Mouse (Mus musculus) lung, postnatal 0 days (tissue): ENCODE data around the gene Trpm7. TPM values are rescaled to one million over a fixed set of nuclear protein-coding genes. Genes with fewer than 3 reads are reported as not detected.

Source experiments
- ATAC-seq: fragments of 200-750 bp; cut with Nextera tagmentation; 2 replicates; pipeline ENCODE4 v1.8.0; 2017; ENCODE audit warnings: moderate library complexity
- DNase-seq: peaks from one replicate; pipeline ENCODE4 v3.0.0-alpha.2; 2016; ENCODE audit warnings: low spot score
- H3K27ac ChIP-seq: fragments of 300-500 bp; sonication (generic); 2 replicates; pipeline ENCODE4 v1.5.1; 2014; ENCODE audit warnings: antibody characterized with exemption, mild to moderate bottlenecking, low read length, mixed read lengths
- H3K27me3 ChIP-seq: fragments of 300-500 bp; sonication (generic); replicated peaks from 2 replicates; pipeline ENCODE4 v1.6.1; 2014; ENCODE audit warnings: low read length, mixed read lengths; ENCODE audit not compliant: insufficient read depth
- H3K36me3 ChIP-seq: fragments of 300-500 bp; sonication (generic); 2 replicates; pipeline ENCODE4 v1.6.1; 2014; ENCODE audit warnings: low read length, mixed read lengths; ENCODE audit not compliant: insufficient read depth
- H3K4me1 ChIP-seq: fragments of 300-500 bp; sonication (generic); 2 replicates; pipeline ENCODE4 v1.6.1; 2014; ENCODE audit warnings: antibody characterized with exemption, low read depth, low read length, mixed read lengths; ENCODE audit not compliant: insufficient read depth
- H3K4me2 ChIP-seq: fragments of 300-500 bp; sonication (generic); replicated peaks from 2 replicates; pipeline ENCODE4 v1.6.1; 2014; ENCODE audit warnings: low read depth, mild to moderate bottlenecking, low read length, moderate library complexity, mixed read lengths
- H3K4me3 ChIP-seq: fragments of 300-500 bp; sonication (generic); 2 replicates; pipeline ENCODE4 v1.5.1; 2014; ENCODE audit warnings: low read depth, low read length
- H3K9ac ChIP-seq: fragments of 300-500 bp; sonication (generic); replicated peaks from 2 replicates; pipeline ENCODE4 v1.6.1; 2014; ENCODE audit warnings: low read depth, mild to moderate bottlenecking
- H3K9me3 ChIP-seq: fragments of 300-500 bp; sonication (generic); 2 replicates; pipeline ENCODE4 v1.6.1; 2016; ENCODE audit warnings: low read length, mixed read lengths
- CTCF ChIP-seq: IDR thresholded peaks from 2 replicates; pipeline ENCODE4 v1.5.1; 2016; ENCODE audit warnings: antibody characterized with exemption, mild to moderate bottlenecking
- EP300 ChIP-seq: IDR thresholded peaks from 2 replicates; pipeline ENCODE4 v1.6.1; 2016; ENCODE audit warnings: antibody characterized with exemption, mild to moderate bottlenecking, control low read depth
- WGBS: fragments of 180-500 bp; shearing (Covaris S2); extraction: QIAGEN DNeasy Blood & Tissue Kit; methylation state at CpG from one replicate; pipeline ENCODE4 v1.1.7; 2014; 5-methylcytosine and 5-hydroxymethylcytosine counted together
- polyA plus RNA-seq: library from polyadenylated mRNA; unstranded; fragments of >200 nt; fragmentation: Nextera tagmentation; extraction: Ambion mirVana; gene quantifications from 2 replicates; pipeline ENCODE4 v1.2.1, GENCODE M21; 2015

Trpm7 gene
- polyA plus RNA-seq, 1 experiment from 2014 or later: 35.3 TPM

GRCm38 (mm10) chr2:126798455-126798854 is 77.6 kb downstream of the Trpm7 start:
- WGBS: 74% methylated on average over 5 of the region's 5 CpGs
- no peaks in the 10 kb centered on the region for H3K27me3 ChIP-seq
- TF ChIP-seq CTCF (no peak), EP300 (no peak)
- no peaks in the 10 kb centered on the region for H3K9me3 ChIP-seq
- no peak for ATAC-seq
- H3K27ac ChIP-seq: no peak overlapping the region
- peaks cover 19% of the 10 kb centered on the region for H3K36me3 ChIP-seq
- no peak for DNase-seq
- H3K4me2 ChIP-seq: no peak overlapping the region
- H3K9ac ChIP-seq: no peak overlapping the region
- no peaks in the 10 kb centered on the region for H3K4me1 ChIP-seq
- H3K4me3 ChIP-seq: no peak overlapping the region

GRCm38 (mm10) chr2:126795708-126796107 is 80.3 kb downstream of the Trpm7 start:
- TF ChIP-seq EP300 (no peak), CTCF (peak; percentile 62)
- H3K9me3 ChIP-seq: no peaks in the 10 kb centered on the region
- no peak overlapping the region for H3K4me3 ChIP-seq
- DNase-seq: peak; percentile 22
- WGBS: 80% methylated on average over 3 of the region's 3 CpGs
- no peaks in the 10 kb centered on the region for H3K4me1 ChIP-seq
- no peaks in the 10 kb centered on the region for H3K27me3 ChIP-seq
- no peak overlapping the region for H3K4me2 ChIP-seq
- peaks cover 17% of the 10 kb centered on the region for H3K36me3 ChIP-seq
- ATAC-seq: no peak
- H3K9ac ChIP-seq: no peak overlapping the region
- no peak overlapping the region for H3K27ac ChIP-seq

- Histone ChIP-seq H3K9me3 (no peaks in the 10 kb centered on the region), H3K36me3 (peaks cover 13% of the 10 kb centered on the region), H3K27ac (no peak overlapping the region), H3K4me3 (no peak overlapping the region), H3K27me3 (no peaks in the 10 kb centered on the region), H3K9ac (no peak overlapping the region), H3K4me1 (no peaks in the 10 kb centered on the region), H3K4me2 (no peak overlapping the region)
- ATAC-seq (no peak), DNase-seq (no peak)
- WGBS: 73% methylated on average over 5 of the region's 5 CpGs
- no peak for TF ChIP-seq CTCF
- TF ChIP-seq EP300: no peak
Measured at GRCm38 (mm10) chr2:126792611-126793010, 83.4 kb downstream of the Trpm7 start.

- Histone ChIP-seq H3K9ac (no peak overlapping the region), H3K27ac (no peak overlapping the region), H3K27me3 (no peaks in the 10 kb centered on the region), H3K4me1 (no peaks in the 10 kb centered on the region), H3K4me3 (no peak overlapping the region), H3K36me3 (no peaks in the 10 kb centered on the region), H3K9me3 (no peaks in the 10 kb centered on the region), H3K4me2 (no peak overlapping the region)
- no peak for TF ChIP-seq CTCF
- no peak for TF ChIP-seq EP300
- peak; percentile 21; the same call in 1 of the 2 replicates for ATAC-seq
- 18% methylated on average over 9 of the region's 9 CpGs for WGBS
- peak; percentile 6 for DNase-seq
Measured at GRCm38 (mm10) chr2:126787721-126788342, 88.2 kb downstream of the Trpm7 start.

GRCm38 (mm10) chr2:126783370-126783769 is 92.7 kb downstream of the Trpm7 start, which contains the start of gene Usp50:
TSS of gene Usp50 (minus strand) at chr2:126783470.
- WGBS: 66% methylated on average over 4 of the region's 4 CpGs
- no peak within 1 kb of the TSS for H3K4me3 ChIP-seq
- ATAC-seq (no peak), DNase-seq (no peak)
- H3K27ac ChIP-seq: no peak within 1 kb of the TSS
- no peak within 1 kb of the TSS for H3K9ac ChIP-seq
- no peaks in the 10 kb centered on the region for H3K27me3 ChIP-seq
- H3K9me3 ChIP-seq: no peaks in the 10 kb centered on the region
- no peak within 1 kb of the TSS for H3K4me2 ChIP-seq
- no peaks in the 10 kb centered on the region for H3K4me1 ChIP-seq
- no peaks in the 10 kb centered on the region for H3K36me3 ChIP-seq
- no peak for TF ChIP-seq CTCF
- no peak for TF ChIP-seq EP300

- WGBS: 67% methylated on average over 3 of the region's 3 CpGs
- Histone ChIP-seq H3K9ac (no peak overlapping the region), H3K27me3 (no peaks in the 10 kb centered on the region), H3K4me1 (no peaks in the 10 kb centered on the region), H3K9me3 (no peaks in the 10 kb centered on the region), H3K27ac (no peak overlapping the region), H3K4me3 (no peak overlapping the region), H3K4me2 (no peak overlapping the region), H3K36me3 (no peaks in the 10 kb centered on the region)
- ATAC-seq (peak; percentile 72), DNase-seq (peak; percentile 92)
- TF ChIP-seq EP300 (no peak), CTCF (peak; percentile 76)
Measured at GRCm38 (mm10) chr2:126782433-126782832, 93.6 kb downstream of the Trpm7 start.

- H3K4me3 ChIP-seq: no peak overlapping the region
- no peaks in the 10 kb centered on the region for H3K9me3 ChIP-seq
- H3K9ac ChIP-seq: no peak overlapping the region
- no peaks in the 10 kb centered on the region for H3K4me1 ChIP-seq
- TF ChIP-seq EP300 (no peak), CTCF (no peak)
- 81% methylated on average over 1 of the region's 1 CpGs for WGBS
- no peaks in the 10 kb centered on the region for H3K36me3 ChIP-seq
- H3K4me2 ChIP-seq: no peak overlapping the region
- ATAC-seq (no peak), DNase-seq (no peak)
- H3K27ac ChIP-seq: no peak overlapping the region
- no peaks in the 10 kb centered on the region for H3K27me3 ChIP-seq
Measured at GRCm38 (mm10) chr2:126781478-126781877, 94.6 kb downstream of the Trpm7 start.
